Mouse (Mus musculus): ENCODE measurements around the gene Stra6. TPM values are rescaled to one million over a fixed set of nuclear protein-coding genes. Genes with fewer than 3 reads are reported as not detected.

Stra6 gene
- polyA plus RNA-seq, 1 experiment, result 0.29 TPM

- H3K4me3 ChIP-seq (ENCODE audit: insufficient read depth, poor library complexity, severe bottlenecking), result no peak overlapping the region
- H3K79me2 ChIP-seq (ENCODE audit: control insufficient read depth, insufficient read depth), result no peaks in the 10 kb centered on the region
- H3ac ChIP-seq (ENCODE audit: control insufficient read depth, insufficient read length, low read depth), result no peak overlapping the region
- no peaks in the 10 kb centered on the region for H3K79me3 ChIP-seq (ENCODE audit: low read depth)
- H3K36me3 ChIP-seq (ENCODE audit: control insufficient read depth, insufficient read depth), result no peaks in the 10 kb centered on the region
- TF ChIP-seq MYOD1 (IDR thresholded peaks at IDR 0.05; ENCODE audit: control insufficient read depth, insufficient read length, low read depth) (no peak), CTCF (IDR thresholded peaks at IDR 0.05; ENCODE audit: control insufficient read depth, insufficient read depth, insufficient read length) (no peak), USF1 (IDR thresholded peaks at IDR 0.05; ENCODE audit: low read depth) (no peak), FOSL1 (IDR thresholded peaks at IDR 0.05; ENCODE audit: insufficient read depth, low read length, poor library complexity, severe bottlenecking) (no peak), CEBPB (IDR thresholded peaks at IDR 0.05; ENCODE audit: low read depth) (no peak), MYOG (IDR thresholded peaks at IDR 0.05; ENCODE audit: control insufficient read depth, extremely low read depth, insufficient read length) (no peak), MAX (IDR thresholded peaks at IDR 0.05) (no peak)
- no peaks in the 10 kb centered on the region for H3K27me3 ChIP-seq (ENCODE audit: control insufficient read depth, insufficient read depth, insufficient read length)
Measured at GRCm38 (mm10) chr9:58165779-58166178, 102.2 kb downstream of the Stra6 start.

DNA sequence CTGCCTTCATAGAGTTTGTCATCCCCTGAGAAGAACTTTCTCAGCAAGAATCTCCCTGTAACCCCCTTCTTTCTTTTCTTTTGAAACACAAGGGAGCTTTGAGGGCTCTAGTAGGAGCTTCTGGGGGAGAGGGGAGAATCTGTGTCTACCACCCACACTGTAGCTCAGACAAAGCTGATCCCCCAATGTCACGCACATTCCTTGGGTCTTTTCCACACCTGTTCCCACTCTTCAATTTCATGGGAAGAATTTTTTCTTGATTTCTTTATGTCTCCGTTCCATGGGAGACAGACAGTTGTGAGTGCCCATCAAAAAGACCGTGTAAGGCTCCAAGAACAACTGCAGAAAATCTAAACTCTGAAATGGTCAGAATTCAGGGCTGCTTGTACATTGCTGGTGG, 105.3 kb downstream of the Stra6 start:
- TF ChIP-seq MYOD1 (IDR thresholded peaks at IDR 0.05; ENCODE audit: control insufficient read depth, insufficient read length, low read depth) (peak; percentile 80), FOSL1 (IDR thresholded peaks at IDR 0.05; ENCODE audit: insufficient read depth, low read length, poor library complexity, severe bottlenecking) (no peak), MYOG (IDR thresholded peaks at IDR 0.05; ENCODE audit: control insufficient read depth, extremely low read depth, insufficient read length) (no peak)
- no peak overlapping the region for H3ac ChIP-seq (ENCODE audit: control insufficient read depth, insufficient read length, low read depth)
- no peak overlapping the region for H3K4me3 ChIP-seq (ENCODE audit: insufficient read depth, poor library complexity, severe bottlenecking)

DNA sequence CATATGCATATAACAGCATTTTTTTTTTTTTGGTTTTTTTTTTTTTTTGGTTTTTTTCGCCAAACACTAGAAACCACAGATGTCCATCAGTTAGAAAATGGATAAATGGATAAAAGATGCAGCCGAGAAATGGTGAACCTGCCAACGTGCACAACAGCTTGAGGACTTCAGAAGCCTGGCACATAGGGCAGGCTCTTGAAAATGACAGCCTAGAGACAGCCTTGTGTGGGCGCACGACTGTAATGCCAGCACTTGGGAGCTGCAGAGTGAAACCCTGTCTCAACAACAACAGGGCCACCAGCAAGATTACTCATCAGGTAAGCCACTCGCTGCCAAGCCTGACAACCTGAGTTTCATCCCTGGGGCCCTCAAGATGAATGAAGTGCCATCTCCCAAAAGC, 105.8 kb downstream of the Stra6 start:
- H3K79me2 ChIP-seq (ENCODE audit: control insufficient read depth, insufficient read depth), result no peaks in the 10 kb centered on the region
- TF ChIP-seq MAX (IDR thresholded peaks at IDR 0.05) (no peak), FOSL1 (IDR thresholded peaks at IDR 0.05; ENCODE audit: insufficient read depth, low read length, poor library complexity, severe bottlenecking) (no peak), MYOG (IDR thresholded peaks at IDR 0.05; ENCODE audit: control insufficient read depth, extremely low read depth, insufficient read length) (no peak), MYOD1 (IDR thresholded peaks at IDR 0.05; ENCODE audit: control insufficient read depth, insufficient read length, low read depth) (no peak), CTCF (IDR thresholded peaks at IDR 0.05; ENCODE audit: control insufficient read depth, insufficient read depth, insufficient read length) (no peak), CEBPB (IDR thresholded peaks at IDR 0.05; ENCODE audit: low read depth) (no peak), USF1 (IDR thresholded peaks at IDR 0.05; ENCODE audit: low read depth) (no peak)
- H3ac ChIP-seq (ENCODE audit: control insufficient read depth, insufficient read length, low read depth), result no peak overlapping the region
- H3K4me3 ChIP-seq (ENCODE audit: insufficient read depth, poor library complexity, severe bottlenecking), result no peak overlapping the region
- H3K36me3 ChIP-seq (ENCODE audit: control insufficient read depth, insufficient read depth), result no peaks in the 10 kb centered on the region
- no peaks in the 10 kb centered on the region for H3K27me3 ChIP-seq (ENCODE audit: control insufficient read depth, insufficient read depth, insufficient read length)
- H3K79me3 ChIP-seq (ENCODE audit: low read depth), result no peaks in the 10 kb centered on the region

More for the DNA sequence above, 105.3 kb downstream of the Stra6 start:
- H3K36me3 ChIP-seq (ENCODE audit: control insufficient read depth, insufficient read depth), result no peaks in the 10 kb centered on the region
- no peaks in the 10 kb centered on the region for H3K79me2 ChIP-seq (ENCODE audit: control insufficient read depth, insufficient read depth)
- no peaks in the 10 kb centered on the region for H3K79me3 ChIP-seq (ENCODE audit: low read depth)
- no peaks in the 10 kb centered on the region for H3K27me3 ChIP-seq (ENCODE audit: control insufficient read depth, insufficient read depth, insufficient read length)

- H3K27me3 ChIP-seq (ENCODE audit: control insufficient read depth, insufficient read depth, insufficient read length), result no peaks in the 10 kb centered on the region
- H3K36me3 ChIP-seq (ENCODE audit: control insufficient read depth, insufficient read depth), result no peaks in the 10 kb centered on the region
- H3ac ChIP-seq (ENCODE audit: control insufficient read depth, insufficient read length, low read depth), result no peak overlapping the region
- H3K79me2 ChIP-seq (ENCODE audit: control insufficient read depth, insufficient read depth), result no peaks in the 10 kb centered on the region
- TF ChIP-seq CTCF (IDR thresholded peaks at IDR 0.05; ENCODE audit: control insufficient read depth, insufficient read depth, insufficient read length) (no peak), MYOD1 (IDR thresholded peaks at IDR 0.05; ENCODE audit: control insufficient read depth, insufficient read length, low read depth) (no peak), MYOG (IDR thresholded peaks at IDR 0.05; ENCODE audit: control insufficient read depth, extremely low read depth, insufficient read length) (no peak), CEBPB (IDR thresholded peaks at IDR 0.05; ENCODE audit: low read depth) (no peak), USF1 (IDR thresholded peaks at IDR 0.05; ENCODE audit: low read depth) (no peak), MAX (IDR thresholded peaks at IDR 0.05) (no peak), FOSL1 (IDR thresholded peaks at IDR 0.05; ENCODE audit: insufficient read depth, low read length, poor library complexity, severe bottlenecking) (no peak)
- no peaks in the 10 kb centered on the region for H3K79me3 ChIP-seq (ENCODE audit: low read depth)
- no peak overlapping the region for H3K4me3 ChIP-seq (ENCODE audit: insufficient read depth, poor library complexity, severe bottlenecking)
Measured at GRCm38 (mm10) chr9:58172863-58173262, 109.3 kb downstream of the Stra6 start.

DNA sequence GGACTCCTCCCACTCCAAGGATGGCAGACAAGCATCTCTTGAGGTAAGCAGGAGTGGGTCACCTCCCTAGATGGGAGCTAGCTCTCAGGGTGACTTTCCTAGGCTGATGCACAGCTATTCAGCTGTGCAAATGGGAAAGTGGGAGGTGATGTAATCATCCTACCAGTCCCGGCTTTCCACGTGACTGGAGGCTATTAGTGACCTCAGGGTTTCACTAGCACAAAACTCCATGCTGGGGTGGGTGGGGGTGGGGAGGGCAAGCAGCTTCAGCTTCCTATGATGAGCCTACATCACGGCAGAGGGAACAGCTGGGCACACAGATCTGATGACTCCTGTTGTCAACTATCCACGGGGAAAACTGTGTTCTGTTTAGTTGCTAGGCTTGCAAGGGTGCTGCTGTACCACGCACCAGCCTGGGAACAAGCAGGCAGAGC, 111.2 kb downstream of the Stra6 start:
- Histone ChIP-seq H3K27me3 (ENCODE audit: control insufficient read depth, insufficient read depth, insufficient read length) (no peaks in the 10 kb centered on the region), H3K79me3 (ENCODE audit: low read depth) (no peaks in the 10 kb centered on the region), H3K4me3 (ENCODE audit: insufficient read depth, poor library complexity, severe bottlenecking) (no peak overlapping the region), H3K36me3 (ENCODE audit: control insufficient read depth, insufficient read depth) (no peaks in the 10 kb centered on the region), H3K79me2 (ENCODE audit: control insufficient read depth, insufficient read depth) (no peaks in the 10 kb centered on the region), H3ac (ENCODE audit: control insufficient read depth, insufficient read length, low read depth) (no peak overlapping the region)
- TF ChIP-seq USF1 (IDR thresholded peaks at IDR 0.05; ENCODE audit: low read depth) (peak; percentile 79), CTCF (IDR thresholded peaks at IDR 0.05; ENCODE audit: control insufficient read depth, insufficient read depth, insufficient read length) (no peak), FOSL1 (IDR thresholded peaks at IDR 0.05; ENCODE audit: insufficient read depth, low read length, poor library complexity, severe bottlenecking) (no peak), MYOD1 (IDR thresholded peaks at IDR 0.05; ENCODE audit: control insufficient read depth, insufficient read length, low read depth) (peak; percentile 75), MAX (IDR thresholded peaks at IDR 0.05) (no peak)

GRCm38 (mm10) chr9:58175745-58176487, 112.3 kb downstream of the Stra6 start:
- Histone ChIP-seq H3ac (ENCODE audit: control insufficient read depth, insufficient read length, low read depth) (no peak overlapping the region), H3K27me3 (ENCODE audit: control insufficient read depth, insufficient read depth, insufficient read length) (no peaks in the 10 kb centered on the region), H3K79me3 (ENCODE audit: low read depth) (no peaks in the 10 kb centered on the region), H3K4me3 (ENCODE audit: insufficient read depth, poor library complexity, severe bottlenecking) (no peak overlapping the region), H3K36me3 (ENCODE audit: control insufficient read depth, insufficient read depth) (no peaks in the 10 kb centered on the region), H3K79me2 (ENCODE audit: control insufficient read depth, insufficient read depth) (no peaks in the 10 kb centered on the region)
- TF ChIP-seq MYOD1 (IDR thresholded peaks at IDR 0.05; ENCODE audit: control insufficient read depth, insufficient read length, low read depth) (no peak), USF1 (IDR thresholded peaks at IDR 0.05; ENCODE audit: low read depth) (no peak), CTCF (IDR thresholded peaks at IDR 0.05; ENCODE audit: control insufficient read depth, insufficient read depth, insufficient read length) (no peak), MAX (IDR thresholded peaks at IDR 0.05) (no peak), FOSL1 (IDR thresholded peaks at IDR 0.05; ENCODE audit: insufficient read depth, low read length, poor library complexity, severe bottlenecking) (no peak), CEBPB (IDR thresholded peaks at IDR 0.05; ENCODE audit: low read depth) (no peak), MYOG (IDR thresholded peaks at IDR 0.05; ENCODE audit: control insufficient read depth, extremely low read depth, insufficient read length) (no peak)
